Mouse (Mus musculus) ES-E14 (cell line): Measurements from ENCODE around the gene Spata31d1d.

Source experiments
- CHD2 ChIP-seq: IDR thresholded peaks from 2 replicates; pipeline ENCODE4 v1.6.1; 2014; ENCODE audit warnings: mild to moderate bottlenecking, low read depth, low read length, inconsistent platforms
- MAFK ChIP-seq: IDR thresholded peaks from 2 replicates; pipeline ENCODE4 v1.6.1; 2014; ENCODE audit warnings: mild to moderate bottlenecking, low read depth, low read length, inconsistent platforms; ENCODE audit not compliant: insufficient read depth

GRCm38 (mm10) chr13:59679908-59680307 lies 51.6 kb downstream of the Spata31d1d start:
- TF ChIP-seq CHD2 (no peak), MAFK (no peak)
